Mouse (Mus musculus) intestine, embryonic 14.5 days (tissue): ENCODE measurements at regions not wholly inside any gene's neighbourhood (a gene's known extent, or its start where the extent isn't known, plus 50 kb on each side); places are given as distances from the start of the nearest gene placed in this dataset.

Experiments used
- ATAC-seq: fragments of 200-750 bp; cut with Nextera tagmentation; replicated peaks from 2 replicates; pipeline ENCODE4 v1.8.0; 2017; ENCODE audit warnings: low read depth, moderate number of reproducible peaks, moderate TSS enrichment, moderate library complexity; ENCODE audit not compliant: low FRiP score, low TSS enrichment
- DNase-seq: peaks from one replicate; pipeline ENCODE4 v3.0.0-alpha.2; 2018; ENCODE audit warnings: low spot score
- H3K27ac ChIP-seq: fragments of 300-500 bp; sonication (generic); 2 replicates; pipeline ENCODE4 v1.5.1; 2014; ENCODE audit warnings: low read depth, mild to moderate bottlenecking, control low read depth
- H3K27me3 ChIP-seq: fragments of 300-500 bp; sonication (generic); replicated peaks from 2 replicates; pipeline ENCODE4 v1.6.1; 2014; ENCODE audit warnings: low read length, control low read depth; ENCODE audit not compliant: control insufficient read depth, insufficient read depth
- H3K36me3 ChIP-seq: fragments of 300-500 bp; sonication (generic); 2 replicates; pipeline ENCODE4 v1.6.1; 2014; ENCODE audit warnings: low read length, control low read depth; ENCODE audit not compliant: control insufficient read depth, insufficient read depth
- H3K4me1 ChIP-seq: fragments of 300-500 bp; sonication (generic); replicated peaks from 2 replicates; pipeline ENCODE4 v1.6.1; 2014; ENCODE audit warnings: low read length, control low read depth, mixed read lengths; ENCODE audit not compliant: control insufficient read depth, insufficient read depth
- H3K4me2 ChIP-seq: fragments of 300-500 bp; sonication (generic); 2 replicates; pipeline ENCODE4 v1.6.1; 2014; ENCODE audit warnings: low read length
- H3K4me3 ChIP-seq: fragments of 300-500 bp; sonication (generic); 2 replicates; pipeline ENCODE4 v1.5.1; 2014; ENCODE audit warnings: low read depth, low read length, control low read depth, mixed read lengths
- H3K9ac ChIP-seq: fragments of 300-500 bp; sonication (generic); 2 replicates; pipeline ENCODE4 v1.6.1; 2014; ENCODE audit warnings: mild to moderate bottlenecking, low read length
- H3K9me3 ChIP-seq: fragments of 300-500 bp; sonication (generic); 2 replicates; pipeline ENCODE4 v1.6.1; 2016; ENCODE audit warnings: low read length, control low read depth; ENCODE audit not compliant: control insufficient read depth
- WGBS: fragments of 180-500 bp; shearing (Covaris S2); extraction: QIAGEN DNeasy Blood & Tissue Kit; methylation state at CpG from one replicate; pipeline ENCODE4 v1.1.7; 2014; 5-methylcytosine and 5-hydroxymethylcytosine counted together

GRCm38 (mm10) chr2:61022411-61022810 is 59.4 kb upstream of the Rbms1 start:
- Histone ChIP-seq H3K9me3 (peaks cover 4% of the 10 kb centered on the region; the same call in 1 of the 2 replicates), H3K36me3 (no peaks in the 10 kb centered on the region), H3K4me2 (no peak overlapping the region), H3K27me3 (no peaks in the 10 kb centered on the region), H3K4me3 (no peak overlapping the region), H3K4me1 (no peaks in the 10 kb centered on the region), H3K27ac (no peak overlapping the region), H3K9ac (no peak overlapping the region)
- no peak for ATAC-seq
- WGBS: 87% methylated on average over 5 of the region's 5 CpGs
- no peak for DNase-seq

GRCm38 (mm10) chr2:61020791-61021190 is 57.8 kb upstream of the Rbms1 start:
- WGBS: 71% methylated on average over 4 of the region's 4 CpGs
- no peaks in the 10 kb centered on the region for H3K36me3 ChIP-seq
- H3K27ac ChIP-seq: no peak overlapping the region
- no peak overlapping the region for H3K9ac ChIP-seq
- DNase-seq (no peak), ATAC-seq (no peak)
- H3K4me3 ChIP-seq: no peak overlapping the region
- peaks cover 4% of the 10 kb centered on the region; the same call in 1 of the 2 replicates for H3K9me3 ChIP-seq
- H3K4me1 ChIP-seq: no peaks in the 10 kb centered on the region
- H3K27me3 ChIP-seq: no peaks in the 10 kb centered on the region
- H3K4me2 ChIP-seq: no peak overlapping the region

GRCm38 (mm10) chr2:61013006-61013405 is 50.0 kb upstream of the Rbms1 start:
- H3K4me3 ChIP-seq: no peak overlapping the region
- H3K36me3 ChIP-seq: no peaks in the 10 kb centered on the region
- H3K9me3 ChIP-seq: no peaks in the 10 kb centered on the region; the same call in 1 of the 2 replicates
- no peak overlapping the region for H3K9ac ChIP-seq
- no peak overlapping the region for H3K27ac ChIP-seq
- no peaks in the 10 kb centered on the region for H3K4me1 ChIP-seq
- DNase-seq (no peak), ATAC-seq (no peak)
- H3K4me2 ChIP-seq: no peak overlapping the region
- WGBS: 21% methylated on average over 6 of the region's 6 CpGs
- no peaks in the 10 kb centered on the region for H3K27me3 ChIP-seq
